Mouse (Mus musculus): ENCODE data around the gene Mrps6.
A peak's percentile ranks its signal among the peaks of the same experiment; 100 is the strongest.

The Mrps6 gene

GRCm38 (mm10) chr16:92120899-92121531 is 62.9 kb downstream of the Mrps6 start:
- no peak for DNase-seq (ENCODE audit: low spot score in 2 of 2)

GRCm38 (mm10) chr16:92127226-92127625 is 69.2 kb downstream of the Mrps6 start:
- DNase-seq (ENCODE audit: low spot score in 2 of 2), result no peak

- no peak for DNase-seq (ENCODE audit: low spot score in 2 of 2)
Observed at GRCm38 (mm10) chr16:92127666-92128065, 69.6 kb downstream of the Mrps6 start.

- no peak for DNase-seq (ENCODE audit: low spot score in 2 of 2)
Observed at GRCm38 (mm10) chr16:92129843-92130242, 71.8 kb downstream of the Mrps6 start.

DNA sequence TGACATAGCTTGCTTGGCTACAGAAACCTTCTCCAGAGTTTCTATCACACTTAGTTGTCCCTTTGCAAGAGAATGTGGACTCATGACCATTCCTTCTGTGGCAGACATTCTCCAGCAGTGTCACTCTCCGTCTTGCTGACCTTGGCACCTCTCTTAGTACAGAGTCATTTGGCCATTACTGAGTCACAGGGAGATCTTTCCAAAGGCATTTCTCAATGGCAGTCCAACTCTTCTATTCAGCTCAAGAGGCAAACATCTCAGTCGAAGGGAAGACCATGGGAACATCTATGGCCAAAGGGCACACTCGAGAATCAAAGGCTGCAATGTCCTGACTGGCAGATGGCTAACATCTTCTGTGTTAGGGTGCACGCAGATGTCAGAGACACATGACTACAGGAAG is 74.4 kb downstream of the Mrps6 start:
- DNase-seq (ENCODE audit: low spot score in 2 of 2), result no peak

- DNase-seq (ENCODE audit: low spot score in 2 of 2), result no peak
Observed at GRCm38 (mm10) chr16:92134148-92134764, 76.2 kb downstream of the Mrps6 start.

DNA sequence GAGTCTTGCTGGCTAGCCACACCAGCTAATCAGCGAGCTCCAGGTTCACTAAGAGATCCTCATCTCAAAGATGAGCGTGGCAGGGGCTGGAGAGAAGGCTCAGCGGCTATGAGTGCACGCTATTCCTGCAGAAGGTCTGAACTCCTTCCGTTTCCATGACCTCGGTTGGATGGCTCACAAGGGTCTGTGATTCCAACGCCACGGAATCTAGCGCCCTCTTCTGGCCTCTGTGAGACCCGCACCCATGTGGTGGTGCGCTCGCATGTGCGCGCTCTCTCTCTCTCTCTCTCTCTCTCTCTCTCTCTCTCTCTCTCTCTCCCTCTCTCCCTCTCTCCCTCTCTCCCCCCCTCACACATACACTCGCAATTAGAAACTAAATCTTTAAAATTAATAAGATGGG is 78.2 kb downstream of the Mrps6 start:
- no peak for DNase-seq (ENCODE audit: low spot score in 2 of 2)

- no peak for DNase-seq (ENCODE audit: low spot score in 2 of 2)
Observed at GRCm38 (mm10) chr16:92139386-92140261, 81.6 kb downstream of the Mrps6 start.

- no peak for DNase-seq (ENCODE audit: low spot score in 2 of 2)
Observed at GRCm38 (mm10) chr16:92140328-92140727, 82.3 kb downstream of the Mrps6 start.

DNA sequence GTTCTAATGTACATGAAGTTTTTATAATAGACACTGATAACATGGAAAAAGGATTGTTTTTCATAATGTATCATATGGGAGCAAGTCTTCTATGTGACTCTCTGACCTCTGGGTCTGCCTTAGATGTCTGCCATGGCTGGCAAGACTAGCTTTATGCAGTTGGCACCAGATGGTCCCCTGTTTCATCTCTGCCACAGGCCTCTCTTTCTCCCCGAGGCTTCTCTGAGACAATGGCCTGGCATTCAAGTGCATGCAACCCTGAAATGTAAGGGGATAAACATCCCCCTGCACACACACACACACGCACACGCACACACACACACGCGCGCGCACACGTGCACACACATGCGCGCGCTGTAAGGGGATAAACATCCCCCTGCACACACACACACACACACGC is 83.0 kb downstream of the Mrps6 start:
- no peak for DNase-seq (ENCODE audit: low spot score in 2 of 2)

GRCm38 (mm10) chr16:92142426-92143012 is 84.4 kb downstream of the Mrps6 start:
- DNase-seq (ENCODE audit: low spot score in 2 of 2), result no peak

DNA sequence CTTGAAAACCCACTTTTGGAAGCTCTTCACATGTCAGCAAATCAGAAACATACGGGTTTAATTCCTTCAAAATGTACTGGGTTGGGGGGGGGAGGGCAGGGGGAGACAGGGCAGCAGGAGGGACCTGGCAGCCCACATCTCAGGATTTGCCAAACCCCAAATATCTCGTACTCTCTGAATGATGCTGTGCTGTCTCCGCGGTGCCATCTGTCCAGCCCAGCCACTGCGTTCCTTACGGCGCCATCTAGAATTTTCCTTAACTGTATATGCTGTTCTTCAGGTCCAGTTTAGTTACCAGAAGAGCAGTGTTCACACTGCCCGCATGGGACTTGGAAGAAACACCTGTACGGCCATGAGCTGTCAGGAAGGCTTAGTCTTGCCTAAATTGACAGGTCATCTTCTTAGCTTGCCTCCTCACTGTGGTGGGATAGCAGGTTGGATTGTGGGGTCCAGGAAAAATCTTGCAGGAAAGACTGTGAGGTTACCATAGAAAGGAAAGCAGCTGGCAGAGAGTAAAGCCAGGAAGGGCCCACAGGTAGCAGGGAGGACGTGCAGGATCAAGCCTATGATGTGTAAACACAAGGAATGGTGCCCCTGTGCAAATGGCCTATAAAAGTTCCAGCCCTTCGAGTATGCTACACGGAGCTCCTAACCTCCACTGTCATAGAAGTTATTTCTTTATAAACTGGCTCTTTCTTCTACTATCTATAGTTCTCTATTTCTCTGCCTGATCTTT is 89.7 kb downstream of the Mrps6 start:
- DNase-seq (ENCODE audit: low spot score in 2 of 2), result no peak

- DNase-seq (ENCODE audit: low spot score in 2 of 2), result no peak
Observed at GRCm38 (mm10) chr16:92148367-92148728, 90.3 kb downstream of the Mrps6 start.

DNA sequence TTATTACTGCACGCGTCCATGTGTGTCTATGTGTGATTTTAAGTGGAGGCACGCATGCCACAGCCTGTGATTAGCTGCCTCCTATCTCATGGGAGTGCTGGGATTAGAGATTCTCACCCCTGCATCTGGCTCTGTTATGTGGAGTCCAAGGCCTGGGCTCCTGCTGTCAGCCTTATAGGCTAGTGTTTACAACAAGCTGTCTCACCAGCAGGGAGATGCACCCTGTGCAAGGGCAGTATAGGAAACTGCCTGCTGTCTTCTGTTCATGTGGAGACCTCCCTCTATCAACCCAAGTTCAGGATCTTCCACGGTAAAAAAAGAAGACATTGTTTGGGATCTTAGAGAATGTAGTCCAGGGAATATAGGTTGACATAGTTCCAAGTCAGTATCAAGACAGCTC is 92.9 kb downstream of the Mrps6 start:
- DNase-seq (ENCODE audit: low spot score in 2 of 2), result no peak

DNA sequence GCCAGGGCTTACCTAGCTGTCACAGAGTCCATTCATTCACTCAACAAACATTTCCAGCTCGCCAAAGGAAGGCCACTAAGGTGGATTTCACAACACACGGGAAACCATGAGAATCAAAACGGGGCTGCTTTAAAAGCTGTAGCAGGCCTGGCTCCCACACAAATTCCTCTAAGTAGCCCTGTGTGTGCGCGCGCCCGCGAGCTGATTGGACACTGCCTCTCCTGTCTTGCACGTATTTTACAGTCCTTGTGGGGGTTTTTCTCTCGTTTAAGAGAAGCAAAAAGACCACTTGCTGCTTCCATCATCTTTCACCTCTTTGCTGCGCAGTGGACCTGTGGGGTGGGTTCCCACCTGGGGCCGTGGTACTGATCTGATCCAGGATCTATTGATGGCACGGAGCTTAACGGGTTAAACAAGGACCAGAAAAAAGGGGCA is 100.0 kb downstream of the Mrps6 start:
- DNase-seq (ENCODE audit: low spot score in 2 of 2), result peak in 1 of 2 experiments; percentile 10

GRCm38 (mm10) chr16:92158461-92159091 is 100.5 kb downstream of the Mrps6 start:
- DNase-seq (ENCODE audit: low spot score in 2 of 2), result peak; percentile 22 to 35

- DNase-seq (ENCODE audit: low spot score in 2 of 2), result no peak
Observed at GRCm38 (mm10) chr16:92159114-92159513, 101.0 kb downstream of the Mrps6 start.

Data from urinary bladder, postnatal 36 days (tissue).